24 mouse cellular contexts compared by ENCODE assay signal in genomic region chr11:115599722-115600121, GRCm38 (mm10). TPM values are rescaled to one million over a fixed set of nuclear protein-coding genes. Genes with fewer than 3 reads are reported as not detected.
DNase-seq lines count a peak whose midpoint lies in the region; ATAC-seq and TF ChIP-seq lines count a peak whose summit lies in the region.
"Had no signal": no experiment of that assay in that cellular context is flagged by ENCODE, and none has a peak within 500 bp of the region (broad histone marks: within the 10 kb centered on the region; RNA-seq: fewer than 3 reads in every experiment).

No protein-coding gene starts in this region.

- peaks cover 57% of the 10 kb centered on the region for H3K36me3 ChIP-seq in megakaryocyte, embryonic 14.5 days (replicated peaks; ENCODE audit: low read length)

- no peaks in the 10 kb centered on the region for H3K27me3 ChIP-seq in megakaryocyte, embryonic 14.5 days (replicated peaks)
- H3K27me3 ChIP-seq: limb, embryonic 15.5 days; liver, embryonic 15.5 days; lung, embryonic 15.5 days had no signal

- ATAC-seq in megakaryocyte, adult 5-6 weeks (ENCODE audit: poor library complexity, severe bottlenecking), result no peak
- ATAC-seq: forebrain, embryonic 16.5 days; hindbrain, postnatal 0 days; intestine, embryonic 16.5 days had no signal

- H3K9me3 ChIP-seq in megakaryocyte, embryonic 14.5 days, result no peaks in the 10 kb centered on the region
- H3K9me3 ChIP-seq: hindbrain, embryonic 10.5 days; limb, embryonic 15.5 days; liver, embryonic 15.5 days; lung, embryonic 15.5 days had no signal

- no peak for TF ChIP-seq CTCF in gastrocnemius, adult 2 months (IDR thresholded peaks at IDR 0.05)

- no peak overlapping the region for H3K4me3 ChIP-seq in gastrocnemius, adult 2 months
- H3K4me3 ChIP-seq in megakaryocyte, embryonic 14.5 days (replicated peaks), result peak overlapping the region; percentile 78
- H3K4me3 ChIP-seq: hindbrain, embryonic 10.5 days; limb, embryonic 15.5 days; liver, embryonic 15.5 days; lung, embryonic 15.5 days had no signal

- peaks cover 71% of the 10 kb centered on the region for H3K4me1 ChIP-seq in megakaryocyte, embryonic 14.5 days

- intact Hi-C loops in gastrocnemius, adult 2 months (cut with DNase I), result loop anchor here (10.0 kb wide), 1 partner anchor 185 kb away; the partner anchor contains the start of gene Atp5h

- DNase-seq in gastrocnemius, adult 2 months, result peak; percentile 10
- no peak for DNase-seq in gastrocnemius, adult 18-20 months (ENCODE audit: low spot score)
- DNase-seq in NIH3T3 (ENCODE audit: low read depth), result peak; percentile 38
- DNase-seq in telencephalon, adult 2 months (ENCODE audit: low read depth, low spot score), result peak; percentile 61
- no peak for DNase-seq in adrenal gland, postnatal 10 days
- DNase-seq: adrenal gland, adult 8-10 months; cerebellum, adult 8-10 months; cerebellum, postnatal 36 days; embryo, embryonic 11 days; kidney, adult 9 months; kidney, postnatal 14 days; layer of hippocampus, postnatal 36 days; lung, postnatal 36 days; thymus, adult 2 months; thymus, postnatal 4 days had no signal

- H3K27ac ChIP-seq in gastrocnemius, adult 2 months, result peak overlapping the region; percentile 5; the same call in 1 of the 2 replicates
- H3K27ac ChIP-seq: hindbrain, embryonic 10.5 days; hindbrain, postnatal 0 days; limb, embryonic 15.5 days; liver, embryonic 15.5 days; lung, embryonic 15.5 days had no signal

RNA-seq across cellular contexts. Expression of gene Mrps7, which starts 4.0 kb away (rescaled TPM):
- total RNA-seq in gastrocnemius, adult 2 months (2021), result 10 to 100 TPM; 66.8 to 88.5 TPM
- 10 to 100 TPM; 73.3 to 79.3 TPM for total RNA-seq in gastrocnemius, adult 18-20 months (2021)
- polyA plus RNA-seq in megakaryocyte, embryonic 14.5 days (2012; ENCODE audit: insufficient read depth, low replicate concordance), result 13.8 and 37.9 TPM in 2 replicates
- 29.0 and 30.2 TPM in 2 replicates for total RNA-seq in megakaryocyte, adult 5-6 weeks (2015)
- 11.7 and 29.8 TPM in 2 replicates for total RNA-seq in megakaryocyte, adult 5-6 weeks (2017)
- total RNA-seq in adrenal gland, postnatal 10 days (2021), result 10 to 100 TPM; 92.1 to 92.6 TPM

RNA-seq across cellular contexts. Expression of gene Gga3, which starts 4.1 kb away (rescaled TPM):
- 10 to 100 TPM; 18.8 to 20.7 TPM for total RNA-seq in gastrocnemius, adult 2 months (2021)
- 10 to 100 TPM; 15.4 to 18.8 TPM for total RNA-seq in gastrocnemius, adult 18-20 months (2021)
- 44.0 and 58.2 TPM in 2 replicates for polyA plus RNA-seq in megakaryocyte, embryonic 14.5 days (2012; ENCODE audit: insufficient read depth, low replicate concordance)
- total RNA-seq in megakaryocyte, adult 5-6 weeks (2015), result 30.8 and 34.0 TPM in 2 replicates
- 24.0 and 34.2 TPM in 2 replicates for total RNA-seq in megakaryocyte, adult 5-6 weeks (2017)
- 10 to 100 TPM; 20.0 to 35.9 TPM for total RNA-seq in adrenal gland, postnatal 10 days (2021)

RNA-seq across cellular contexts. Expression of gene Mif4gd, which starts 13.0 kb away (rescaled TPM):
- 10 to 100 TPM; 46.0 to 55.0 TPM for total RNA-seq in gastrocnemius, adult 2 months (2021)
- 10 to 100 TPM; 42.3 to 45.0 TPM for total RNA-seq in gastrocnemius, adult 18-20 months (2021)
- 9.6 and 15.5 TPM in 2 replicates for polyA plus RNA-seq in megakaryocyte, embryonic 14.5 days (2012; ENCODE audit: insufficient read depth, low replicate concordance)
- total RNA-seq in megakaryocyte, adult 5-6 weeks (2015), result 23.6 and 28.0 TPM in 2 replicates
- 20.2 and 24.4 TPM in 2 replicates for total RNA-seq in megakaryocyte, adult 5-6 weeks (2017)
- 100 to 1,000 TPM; 110 to 140 TPM for total RNA-seq in adrenal gland, postnatal 10 days (2021)

RNA-seq across cellular contexts. Expression of gene Slc25a19, which starts 28.4 kb away (rescaled TPM):
- 10 to 100 TPM; 43.1 to 51.5 TPM for total RNA-seq in gastrocnemius, adult 2 months (2021)
- total RNA-seq in gastrocnemius, adult 18-20 months (2021), result 10 to 100 TPM; 38.8 to 44.4 TPM
- polyA plus RNA-seq in megakaryocyte, embryonic 14.5 days (2012; ENCODE audit: insufficient read depth, low replicate concordance), result 10.5 and 20.5 TPM in 2 replicates
- 5.7 and 8.0 TPM in 2 replicates for total RNA-seq in megakaryocyte, adult 5-6 weeks (2015)
- 13.7 and 25.5 TPM in 2 replicates for total RNA-seq in megakaryocyte, adult 5-6 weeks (2017)
- total RNA-seq in adrenal gland, postnatal 10 days (2021), result 100 to 1,000 TPM; 169 to 231 TPM

RNA-seq across cellular contexts. Expression of gene Nup85, which starts 35.5 kb away (rescaled TPM):
- total RNA-seq in gastrocnemius, adult 2 months (2021), result 10 to 100 TPM; 17.2 to 18.6 TPM
- 10 to 100 TPM; 17.8 to 18.0 TPM for total RNA-seq in gastrocnemius, adult 18-20 months (2021)
- 6.6 and 12.0 TPM in 2 replicates for polyA plus RNA-seq in megakaryocyte, embryonic 14.5 days (2012; ENCODE audit: insufficient read depth, low replicate concordance)
- total RNA-seq in megakaryocyte, adult 5-6 weeks (2015), result 52.2 and 59.7 TPM in 2 replicates
- total RNA-seq in megakaryocyte, adult 5-6 weeks (2017), result 59.5 and 59.9 TPM in 2 replicates
- 10 to 100 TPM; 44.4 to 48.7 TPM for total RNA-seq in adrenal gland, postnatal 10 days (2021)

Comparison
In these comparisons a context has a peak if more than half of its experiments do, and no peak if none do; other contexts are left out.
1. DNase-seq: peak in gastrocnemius, adult 2 months (single experiment), NIH3T3 (single experiment) and telencephalon, adult 2 months (single experiment); none in gastrocnemius, adult 18-20 months (single experiment) and adrenal gland, postnatal 10 days (single experiment).